Mouse (Mus musculus) midbrain, embryonic 12.5 days (tissue): ENCODE measurements around the gene Sgcd. TPM values are rescaled to one million over a fixed set of nuclear protein-coding genes. Genes with fewer than 3 reads are reported as not detected.
A peak's percentile ranks its signal among the peaks of the same experiment; 100 is the strongest.
"Not testable (repeated sequence)": the region's sequence is repeated elsewhere in the genome, so short reads cannot be mapped to it uniquely, and the experiment has no call there.

ENCODE experiments used
- ATAC-seq: fragments of 200-750 bp; cut with Nextera tagmentation; 2 replicates; pipeline ENCODE4 v1.8.0; 2017; ENCODE audit warnings: low read depth, moderate TSS enrichment, moderate library complexity; ENCODE audit not compliant: low FRiP score
- H3K27ac ChIP-seq: fragments of 300-500 bp; sonication (generic); replicated peaks from 2 replicates; pipeline ENCODE4 v1.5.1; 2016; ENCODE audit warnings: mild to moderate bottlenecking
- H3K27me3 ChIP-seq: fragments of 300-500 bp; sonication (generic); 2 replicates; pipeline ENCODE4 v1.6.1; 2016; ENCODE audit warnings: mild to moderate bottlenecking
- H3K36me3 ChIP-seq: fragments of 300-500 bp; sonication (generic); 2 replicates; pipeline ENCODE4 v1.6.1; 2016
- H3K4me1 ChIP-seq: fragments of 300-500 bp; sonication (generic); 2 replicates; pipeline ENCODE4 v1.6.1; 2016
- H3K4me2 ChIP-seq: fragments of 300-500 bp; sonication (generic); replicated peaks from 2 replicates; pipeline ENCODE4 v1.6.1; 2016; ENCODE audit warnings: mild to moderate bottlenecking, moderate library complexity
- H3K4me3 ChIP-seq: fragments of 300-500 bp; sonication (generic); 2 replicates; pipeline ENCODE4 v1.5.1; 2016; ENCODE audit warnings: mild to moderate bottlenecking
- H3K9ac ChIP-seq: fragments of 300-500 bp; sonication (generic); replicated peaks from 2 replicates; pipeline ENCODE4 v1.6.1; 2016; ENCODE audit warnings: mild to moderate bottlenecking, moderate library complexity
- H3K9me3 ChIP-seq: fragments of 300-500 bp; sonication (generic); 2 replicates; pipeline ENCODE4 v1.6.1; 2016; ENCODE audit warnings: mild to moderate bottlenecking
- WGBS: fragments of 180-500 bp; shearing (Covaris S2); methylation state at CpG from one replicate; pipeline ENCODE4 v1.1.7; 2016; 5-methylcytosine and 5-hydroxymethylcytosine counted together
- polyA plus RNA-seq: library from polyadenylated mRNA; unstranded; fragments of >200 nt; fragmentation: Nextera tagmentation; extraction: Ambion mirVana; gene quantifications from 2 replicates; pipeline ENCODE4 v1.2.1, GENCODE M21; 2016

The Sgcd gene
- polyA plus RNA-seq, 1 experiment from 2014 or later, result 3.8 TPM

DNA sequence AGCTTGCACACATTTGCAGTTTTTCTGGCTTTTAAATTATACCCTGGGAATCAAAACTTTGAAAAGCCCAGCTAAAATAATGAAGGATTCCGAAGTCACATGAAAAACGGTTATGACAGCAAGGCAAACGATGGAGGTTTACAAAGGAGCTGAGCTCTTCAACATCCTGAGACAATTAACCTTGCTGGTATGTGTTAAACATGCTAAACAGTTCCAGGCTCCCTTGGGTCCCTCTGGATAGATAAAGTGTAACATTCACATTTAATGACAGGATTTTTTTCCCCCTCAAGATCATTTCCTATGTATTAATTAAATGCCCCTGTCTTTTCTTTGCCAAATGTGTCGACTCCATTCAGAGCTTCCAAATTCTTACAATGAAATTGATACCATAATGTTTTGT is 414.1 kb downstream of the Sgcd start:
- Histone ChIP-seq H3K36me3 (no peaks in the 10 kb centered on the region), H3K9me3 (no peaks in the 10 kb centered on the region), H3K4me3 (no peak overlapping the region), H3K27ac (no peak overlapping the region), H3K4me1 (no peaks in the 10 kb centered on the region), H3K27me3 (no peaks in the 10 kb centered on the region), H3K4me2 (no peak overlapping the region), H3K9ac (no peak overlapping the region)
- ATAC-seq, result no peak
- 76% methylated on average over 4 of the region's 4 CpGs for WGBS

DNA sequence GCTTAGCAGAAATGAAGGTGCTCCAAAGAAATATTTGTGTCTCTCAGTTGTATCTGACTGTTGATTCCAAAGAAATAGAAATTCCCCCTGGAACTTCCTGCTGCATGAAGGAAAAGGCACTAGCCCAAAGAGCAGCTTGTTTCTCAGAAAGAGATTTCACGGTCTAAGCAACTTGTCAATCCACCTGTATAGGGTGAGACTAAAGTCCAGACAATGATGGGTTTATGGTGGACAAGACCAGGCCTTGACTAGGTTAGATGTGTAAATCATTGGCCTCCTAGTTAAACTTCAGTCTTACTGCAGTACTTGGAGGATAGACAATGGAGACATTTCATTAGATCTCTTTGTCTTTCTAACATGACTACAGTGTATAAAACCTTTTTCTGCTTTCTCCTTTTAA is 420.3 kb downstream of the Sgcd start:
- Histone ChIP-seq H3K27ac (no peak overlapping the region), H3K4me2 (no peak overlapping the region), H3K4me3 (no peak overlapping the region), H3K4me1 (no peaks in the 10 kb centered on the region), H3K9me3 (no peaks in the 10 kb centered on the region), H3K27me3 (no peaks in the 10 kb centered on the region), H3K36me3 (no peaks in the 10 kb centered on the region), H3K9ac (no peak overlapping the region)
- no peak for ATAC-seq
- WGBS, result 90% methylated on average over 1 of the region's 1 CpGs

DNA sequence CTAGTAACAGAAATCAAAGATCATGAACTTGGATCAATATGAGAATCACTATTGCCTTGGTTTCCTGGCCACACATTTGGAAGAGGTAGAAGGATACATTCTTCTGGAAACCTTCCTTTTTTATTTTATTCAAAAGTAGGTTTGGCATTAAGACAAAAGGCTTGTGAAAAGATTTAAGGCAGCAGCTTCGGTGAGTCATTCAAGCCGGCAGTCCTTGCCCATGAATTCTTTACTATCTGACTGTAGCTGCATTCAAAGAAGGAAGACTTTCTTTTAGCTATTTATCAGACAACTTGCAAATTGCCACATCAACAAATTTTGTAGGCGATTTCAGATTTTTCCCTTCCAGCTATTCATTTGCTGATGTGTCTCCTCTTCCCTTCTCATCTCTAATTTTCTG is 422.6 kb downstream of the Sgcd start:
- 80% methylated on average over 3 of the region's 3 CpGs for WGBS
- H3K4me1 ChIP-seq, result no peaks in the 10 kb centered on the region
- no peaks in the 10 kb centered on the region for H3K27me3 ChIP-seq
- H3K36me3 ChIP-seq, result no peaks in the 10 kb centered on the region
- no peak overlapping the region for H3K4me3 ChIP-seq
- H3K9ac ChIP-seq, result no peak overlapping the region
- no peaks in the 10 kb centered on the region for H3K9me3 ChIP-seq
- no peak overlapping the region for H3K27ac ChIP-seq
- ATAC-seq, result no peak
- no peak overlapping the region for H3K4me2 ChIP-seq

DNA sequence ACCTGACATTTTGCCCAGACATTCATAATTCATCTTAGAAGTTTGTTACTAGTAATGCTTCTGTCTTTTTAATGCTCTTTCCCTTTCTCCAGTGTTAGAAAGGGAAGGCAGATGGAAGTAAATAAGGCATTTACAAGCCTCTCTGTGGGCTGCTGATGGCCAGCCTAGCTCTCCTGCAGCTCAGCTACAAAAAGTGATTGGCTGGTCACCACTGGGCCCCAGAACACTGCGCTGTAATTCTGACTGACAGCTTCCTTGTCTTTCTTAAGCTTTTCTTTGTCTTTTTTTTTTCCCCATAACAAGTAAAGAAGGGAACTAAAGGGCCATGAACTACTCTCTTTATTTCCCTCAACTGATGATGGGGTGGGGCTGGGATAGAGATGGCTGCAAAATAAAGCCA is 463.9 kb downstream of the Sgcd start:
- H3K27me3 ChIP-seq, result no peaks in the 10 kb centered on the region
- H3K36me3 ChIP-seq, result no peaks in the 10 kb centered on the region
- WGBS, result 9% methylated on average over 1 of the region's 1 CpGs
- ATAC-seq, result peak; percentile 92
- H3K9me3 ChIP-seq, result no peaks in the 10 kb centered on the region
- no peak overlapping the region for H3K27ac ChIP-seq
- no peak overlapping the region for H3K4me2 ChIP-seq
- H3K9ac ChIP-seq, result no peak overlapping the region
- H3K4me3 ChIP-seq, result no peak overlapping the region
- no peaks in the 10 kb centered on the region for H3K4me1 ChIP-seq

DNA sequence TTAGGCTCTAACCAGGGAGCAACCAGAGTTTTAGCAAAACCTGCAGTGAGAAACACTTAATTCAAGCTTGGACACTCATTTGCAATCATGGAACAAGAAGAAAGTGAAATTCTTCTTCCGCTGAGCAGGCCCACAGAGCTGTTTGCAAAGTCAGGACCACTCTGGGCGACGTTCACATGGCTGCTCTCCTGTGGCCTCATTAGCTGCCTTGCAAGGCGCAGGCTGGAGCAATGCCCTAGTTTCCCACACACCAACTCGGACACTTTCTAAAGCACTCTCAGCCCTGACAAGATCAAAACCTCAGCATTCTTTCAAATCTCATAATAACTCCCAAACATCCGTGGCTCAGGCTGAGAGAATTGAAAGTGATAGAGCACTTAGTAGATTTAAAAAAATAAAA is 480.7 kb downstream of the Sgcd start:
- Histone ChIP-seq H3K9me3 (no peaks in the 10 kb centered on the region), H3K4me2 (no peak overlapping the region), H3K36me3 (no peaks in the 10 kb centered on the region), H3K27ac (no peak overlapping the region), H3K27me3 (no peaks in the 10 kb centered on the region), H3K9ac (no peak overlapping the region), H3K4me3 (no peak overlapping the region), H3K4me1 (no peaks in the 10 kb centered on the region)
- ATAC-seq, result no peak
- 78% methylated on average over 6 of the region's 6 CpGs for WGBS

DNA sequence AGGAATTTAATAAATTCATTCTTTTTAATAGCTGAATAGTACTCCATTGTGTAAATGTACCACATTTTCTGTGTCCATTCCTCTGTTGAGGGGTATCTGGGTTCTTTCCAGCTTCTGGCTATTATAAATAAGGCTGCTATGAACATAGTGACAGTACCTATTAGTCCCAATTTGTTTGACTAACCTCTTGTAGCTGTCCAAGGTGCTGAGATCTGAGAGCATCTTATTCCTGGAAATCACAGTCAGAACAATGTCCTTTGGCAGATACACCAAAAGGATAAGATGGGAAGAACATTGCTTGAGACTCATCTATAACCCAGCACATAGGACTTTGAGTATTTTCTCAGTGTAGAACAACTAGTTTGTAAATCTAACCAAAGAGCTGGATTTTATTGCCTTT is 485.5 kb downstream of the Sgcd start:
- not testable (repeated sequence) for ATAC-seq, H3K4me3 ChIP-seq, H3K4me1 ChIP-seq, H3K36me3 ChIP-seq, H3K9me3 ChIP-seq, H3K27ac ChIP-seq, H3K9ac ChIP-seq, H3K4me2 ChIP-seq, H3K27me3 ChIP-seq

DNA sequence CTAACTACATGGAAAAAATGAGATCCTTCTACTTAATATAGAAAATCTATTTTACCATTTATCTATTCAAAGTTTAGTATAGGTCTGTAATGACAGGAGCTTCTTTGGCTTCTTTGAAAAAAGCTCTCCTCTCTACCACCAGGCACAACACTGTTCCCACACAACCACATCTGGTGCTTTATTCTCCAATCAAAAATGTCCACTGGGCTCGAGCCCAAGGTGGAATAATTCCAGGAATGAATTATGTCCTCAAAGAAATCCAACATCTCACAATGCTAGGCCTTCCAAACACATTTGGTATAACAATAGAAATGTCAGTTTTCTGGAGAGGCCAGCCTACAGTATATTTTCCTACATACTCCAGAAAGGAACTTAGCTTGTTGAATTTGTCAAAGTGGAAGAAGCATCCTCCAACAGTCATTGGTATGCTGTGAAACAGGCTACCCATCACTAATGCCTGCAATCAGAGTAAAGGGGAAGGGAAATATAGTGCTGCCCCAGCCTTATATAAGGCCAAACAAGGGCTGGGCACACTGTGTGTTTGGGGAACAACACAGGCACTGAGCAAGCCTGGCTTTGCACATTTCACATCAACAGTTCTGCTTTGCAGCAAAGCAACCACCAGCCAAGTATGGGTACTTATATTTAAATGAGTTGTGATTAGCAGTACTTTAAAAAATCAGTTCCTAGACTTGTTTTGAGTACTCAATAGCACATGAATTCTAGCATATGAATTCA is 515.1 kb downstream of the Sgcd start:
- Histone ChIP-seq H3K36me3 (no peaks in the 10 kb centered on the region), H3K9me3 (no peaks in the 10 kb centered on the region), H3K27me3 (no peaks in the 10 kb centered on the region), H3K4me3 (no peak overlapping the region), H3K9ac (no peak overlapping the region), H3K4me2 (no peak overlapping the region), H3K27ac (no peak overlapping the region), H3K4me1 (no peaks in the 10 kb centered on the region)
- ATAC-seq, result no peak
- WGBS, result 64% methylated on average over 1 of the region's 1 CpGs

DNA sequence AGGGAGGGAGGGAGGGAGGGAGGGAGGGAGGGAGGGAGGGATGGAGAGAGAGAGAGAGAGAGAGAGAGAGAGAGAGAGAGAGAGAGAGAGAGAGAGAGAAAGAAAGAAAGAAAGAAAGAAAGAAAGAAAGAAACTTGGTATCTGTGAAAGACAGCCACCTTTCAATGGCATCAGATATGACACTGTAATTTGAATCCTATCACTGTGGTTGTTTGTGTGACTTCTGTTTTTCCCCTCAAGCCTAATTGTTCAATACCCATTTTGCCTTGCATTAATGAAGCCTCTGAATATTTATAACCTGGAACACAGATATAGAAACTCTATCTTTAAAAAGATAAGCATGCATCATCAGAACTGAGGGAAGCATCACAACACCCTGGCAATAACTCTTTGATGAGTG is 528.1 kb downstream of the Sgcd start:
- H3K27ac ChIP-seq, H3K4me1 ChIP-seq, H3K4me3 ChIP-seq, H3K36me3 ChIP-seq, ATAC-seq, H3K27me3 ChIP-seq, H3K4me2 ChIP-seq, H3K9ac ChIP-seq, H3K9me3 ChIP-seq: not testable (repeated sequence)

DNA sequence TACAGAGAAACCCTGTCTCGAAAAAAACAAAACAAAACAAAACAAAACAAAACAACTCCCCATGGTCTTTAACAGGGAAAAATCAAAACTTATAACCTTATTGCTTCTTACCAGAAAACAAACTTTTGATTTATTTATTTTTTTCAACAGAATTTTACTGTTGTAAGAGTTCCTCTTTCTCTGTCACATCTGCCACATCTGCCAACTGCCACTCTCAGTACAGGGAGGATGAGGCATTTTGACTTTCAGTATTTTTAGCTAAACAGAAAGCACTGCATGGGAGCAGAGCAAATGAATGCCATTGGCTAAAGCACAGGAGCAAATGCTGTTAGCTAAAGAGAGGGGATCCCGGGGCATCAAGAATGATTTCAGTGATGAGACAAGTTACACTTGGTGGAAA is 528.6 kb downstream of the Sgcd start:
- 0 out of 2 replicates have a peak, but pooled peaks cover 4% of the 10 kb centered on the region for H3K4me1 ChIP-seq
- no peaks in the 10 kb centered on the region for H3K36me3 ChIP-seq
- H3K4me3 ChIP-seq, result no peak overlapping the region
- H3K27ac ChIP-seq, result no peak overlapping the region
- no peaks in the 10 kb centered on the region for H3K9me3 ChIP-seq
- no peak overlapping the region for H3K9ac ChIP-seq
- WGBS, result 76% methylated on average over 2 of the region's 2 CpGs
- H3K27me3 ChIP-seq, result no peaks in the 10 kb centered on the region
- ATAC-seq, result no peak
- no peak overlapping the region for H3K4me2 ChIP-seq

DNA sequence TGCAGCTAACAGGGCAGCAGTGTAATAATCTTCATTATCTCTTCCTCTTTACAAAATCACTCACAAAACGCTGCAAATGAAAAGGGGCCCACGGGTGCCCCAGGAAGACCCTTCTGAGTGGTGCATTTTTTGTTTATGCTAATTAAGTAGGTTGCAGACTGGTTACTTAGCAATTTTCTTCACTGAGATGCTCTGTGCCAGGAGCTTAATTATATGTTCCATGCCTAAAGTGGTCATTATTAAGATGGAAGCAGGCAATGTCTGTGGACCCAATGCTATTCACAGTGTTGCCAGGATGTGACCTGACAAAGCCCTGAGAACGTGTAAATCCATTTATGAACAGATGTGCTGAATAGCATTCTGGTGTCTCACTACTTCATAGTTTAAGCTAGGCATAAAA is 529.6 kb downstream of the Sgcd start:
- no peaks in the 10 kb centered on the region for H3K27me3 ChIP-seq
- H3K4me2 ChIP-seq, result no peak overlapping the region
- H3K36me3 ChIP-seq, result no peaks in the 10 kb centered on the region
- H3K4me1 ChIP-seq, result 0 out of 2 replicates have a peak, but pooled peaks cover 4% of the 10 kb centered on the region
- H3K9me3 ChIP-seq, result no peaks in the 10 kb centered on the region
- no peak overlapping the region for H3K4me3 ChIP-seq
- H3K9ac ChIP-seq, result no peak overlapping the region
- 57% methylated on average over 3 of the region's 3 CpGs for WGBS
- no peak for ATAC-seq
- H3K27ac ChIP-seq, result no peak overlapping the region

DNA sequence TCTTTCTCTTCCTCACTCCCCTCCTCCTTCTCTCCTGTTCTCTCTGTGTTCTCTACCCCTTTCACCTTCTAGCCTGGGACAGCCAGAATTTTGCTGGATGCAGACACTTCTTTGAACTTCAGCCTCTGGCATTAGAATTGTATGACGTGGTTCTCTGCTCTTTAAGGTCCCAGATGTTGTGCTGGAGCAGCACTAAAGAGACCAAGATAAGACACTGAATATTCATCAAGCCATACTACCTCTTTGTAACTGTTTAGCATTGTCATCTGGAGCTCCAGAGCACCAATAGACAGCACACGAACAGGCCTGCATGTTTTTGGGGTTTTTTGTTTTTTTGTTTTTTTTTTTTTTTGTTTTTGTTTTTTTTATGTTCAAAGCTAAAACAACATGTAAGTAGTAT is 541.0 kb downstream of the Sgcd start:
- Histone ChIP-seq H3K36me3 (no peaks in the 10 kb centered on the region), H3K4me1 (no peaks in the 10 kb centered on the region), H3K27me3 (no peaks in the 10 kb centered on the region), H3K4me3 (no peak overlapping the region), H3K4me2 (no peak overlapping the region), H3K9me3 (no peaks in the 10 kb centered on the region), H3K9ac (no peak overlapping the region), H3K27ac (no peak overlapping the region)
- WGBS, result 59% methylated on average over 2 of the region's 2 CpGs
- ATAC-seq, result no peak

DNA sequence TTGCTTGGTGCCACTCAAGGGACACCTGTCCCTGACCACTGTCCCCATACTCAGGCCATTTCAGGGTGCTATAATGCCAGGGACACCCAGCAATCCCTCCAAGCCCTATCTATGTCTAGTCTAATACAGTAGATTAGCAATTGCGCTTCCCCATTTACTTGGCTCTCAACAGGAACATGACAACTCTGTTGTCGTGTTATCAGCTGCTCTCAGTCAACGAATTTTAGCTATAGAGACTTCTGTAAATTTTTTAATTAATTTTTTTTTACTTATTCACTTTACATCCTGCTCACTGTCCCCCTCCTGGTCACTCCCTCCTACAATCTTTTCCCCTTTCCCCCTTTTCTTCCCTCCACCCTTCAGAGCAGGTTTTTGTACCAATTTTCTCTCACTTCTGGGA is 542.4 kb downstream of the Sgcd start:
- Histone ChIP-seq H3K4me1 (no peaks in the 10 kb centered on the region), H3K9ac (no peak overlapping the region), H3K27ac (no peak overlapping the region), H3K4me2 (no peak overlapping the region), H3K9me3 (no peaks in the 10 kb centered on the region), H3K36me3 (no peaks in the 10 kb centered on the region), H3K4me3 (no peak overlapping the region), H3K27me3 (no peaks in the 10 kb centered on the region)
- whole genome bisulfite sequencing, result 88% methylated on average over 3 of the region's 3 CpGs
- no peak for ATAC-seq

DNA sequence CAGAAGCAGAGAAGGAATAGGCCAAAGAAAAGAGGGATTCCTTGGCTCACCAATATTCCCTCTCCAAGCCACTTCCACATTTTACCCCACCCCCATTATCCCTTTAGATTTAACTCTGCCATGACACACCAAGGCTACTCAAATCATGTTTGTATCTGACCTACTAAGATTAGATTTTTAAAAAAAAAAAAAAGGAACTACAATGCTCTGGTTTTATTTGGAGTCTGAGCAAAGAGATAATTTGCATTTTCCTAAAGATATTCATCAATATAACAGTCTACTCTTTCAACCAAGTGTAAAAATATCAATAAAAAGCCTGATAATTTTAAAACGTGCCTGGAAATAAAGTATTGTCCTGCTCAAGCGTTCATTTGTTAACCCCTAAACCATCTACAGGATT is 543.1 kb downstream of the Sgcd start:
- H3K4me2 ChIP-seq, result no peak overlapping the region
- WGBS, result 73% methylated on average over 2 of the region's 2 CpGs
- no peaks in the 10 kb centered on the region for H3K9me3 ChIP-seq
- H3K36me3 ChIP-seq, result no peaks in the 10 kb centered on the region
- no peak overlapping the region for H3K27ac ChIP-seq
- no peak overlapping the region for H3K4me3 ChIP-seq
- H3K4me1 ChIP-seq, result no peaks in the 10 kb centered on the region
- ATAC-seq, result no peak
- H3K9ac ChIP-seq, result no peak overlapping the region
- H3K27me3 ChIP-seq, result no peaks in the 10 kb centered on the region
